Mouse (Mus musculus): Measurements from ENCODE around the gene Abcg8.

The Abcg8 gene

DNA sequence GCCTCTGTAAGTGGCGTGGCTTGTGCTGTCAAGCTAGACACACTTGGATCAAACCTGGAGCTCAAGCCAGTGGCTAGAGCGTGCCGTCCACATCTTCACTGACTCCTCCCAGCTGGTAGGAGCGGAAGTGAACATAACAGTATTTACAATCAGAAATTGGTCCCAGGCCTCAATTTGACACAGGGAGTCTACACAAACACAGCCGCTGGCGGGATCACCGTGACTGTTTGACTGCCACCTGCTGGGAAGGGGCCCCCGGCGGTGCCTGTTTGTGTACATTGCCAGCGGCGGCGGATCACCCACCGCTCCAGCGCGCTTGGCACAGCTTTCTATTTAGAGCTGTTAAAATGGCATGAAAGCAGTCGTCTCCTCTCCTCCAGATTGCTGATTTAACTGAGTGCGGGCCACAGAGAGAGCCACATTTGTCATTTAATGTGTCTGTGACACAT is 33.3 kb downstream of the Abcg8 start:
- DNase-seq (ENCODE audit: low spot score in 2 of 2) = no peak

DNA sequence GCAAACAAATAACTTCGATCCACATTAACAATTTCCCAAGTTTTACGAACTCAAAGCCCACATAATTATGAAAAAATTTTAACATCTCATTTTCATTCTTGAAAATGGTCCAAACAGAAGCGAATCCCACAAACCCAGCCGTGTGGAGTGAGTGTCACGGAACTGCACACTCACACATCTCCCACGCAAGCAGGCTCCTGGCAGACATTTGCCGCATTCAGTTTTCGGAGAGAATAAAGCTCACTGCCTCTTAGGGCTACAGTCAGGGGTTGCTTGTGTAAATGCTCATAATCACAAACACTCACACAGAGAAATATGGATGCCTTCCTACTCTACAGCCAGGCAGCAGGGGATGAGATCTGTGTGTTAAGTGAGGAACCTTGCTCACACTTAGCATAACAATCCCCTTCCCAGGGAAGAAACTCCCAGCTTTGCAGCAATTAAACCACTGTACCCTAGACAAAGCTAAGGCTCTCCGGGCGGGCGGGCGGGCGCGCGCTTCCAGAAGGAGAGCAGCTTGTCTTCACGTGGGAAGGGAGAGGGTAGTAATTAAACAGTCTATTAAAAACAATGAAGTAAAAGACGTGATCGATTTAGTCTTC is 37.6 kb downstream of the Abcg8 start:
- no peak for DNase-seq (ENCODE audit: low spot score in 2 of 2)

DNA sequence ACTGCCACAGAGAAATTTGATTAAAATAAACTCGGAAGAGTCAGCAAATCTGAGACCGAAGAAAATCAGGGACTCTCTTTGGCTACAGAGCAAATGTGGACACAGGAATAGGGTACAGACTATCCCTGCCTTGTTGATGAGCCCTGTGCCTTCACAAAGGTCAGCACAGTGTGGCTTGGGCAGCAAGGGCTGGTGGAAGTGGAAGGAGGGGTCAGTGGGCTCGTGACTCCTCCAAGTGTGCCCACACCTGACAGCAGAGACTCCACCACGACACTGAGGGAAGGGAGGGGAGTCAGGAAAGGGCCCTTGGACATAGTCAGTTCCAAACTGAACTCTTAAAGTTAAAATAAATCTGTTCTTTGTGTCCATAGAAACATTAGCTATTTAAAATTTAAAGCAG is 38.8 kb downstream of the Abcg8 start:
- no peak for DNase-seq (ENCODE audit: low spot score in 2 of 2)

DNA sequence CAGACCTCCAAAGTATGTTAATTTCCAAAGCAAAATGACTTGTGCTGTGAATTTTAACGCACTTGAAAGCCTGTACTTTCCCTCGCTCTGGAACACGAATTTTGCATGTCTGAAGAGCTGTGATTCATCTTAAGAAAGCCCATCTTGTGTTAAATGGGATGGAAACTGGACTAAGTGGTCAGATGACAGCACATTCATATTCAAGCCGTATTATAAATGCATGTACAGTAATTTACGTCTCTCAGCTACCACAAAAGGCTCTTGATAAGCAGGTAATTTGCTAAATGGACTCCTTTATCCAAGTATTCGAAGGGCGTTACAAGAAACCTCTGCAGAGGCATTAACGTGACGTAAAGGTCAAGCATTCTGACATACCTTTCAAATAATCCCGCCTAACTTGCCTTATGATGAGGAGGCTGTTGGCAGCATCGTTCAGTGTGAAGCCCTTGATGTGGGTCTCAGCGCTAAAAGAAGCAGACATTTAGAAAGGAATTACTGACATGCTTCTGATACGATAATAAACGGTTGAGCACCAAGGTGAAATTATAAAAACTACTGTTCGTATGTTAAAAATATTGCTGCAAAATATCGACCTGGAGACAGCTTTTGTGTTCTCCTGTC is 40.3 kb downstream of the Abcg8 start:
- DNase-seq (ENCODE audit: low spot score in 2 of 2) = no peak

DNA sequence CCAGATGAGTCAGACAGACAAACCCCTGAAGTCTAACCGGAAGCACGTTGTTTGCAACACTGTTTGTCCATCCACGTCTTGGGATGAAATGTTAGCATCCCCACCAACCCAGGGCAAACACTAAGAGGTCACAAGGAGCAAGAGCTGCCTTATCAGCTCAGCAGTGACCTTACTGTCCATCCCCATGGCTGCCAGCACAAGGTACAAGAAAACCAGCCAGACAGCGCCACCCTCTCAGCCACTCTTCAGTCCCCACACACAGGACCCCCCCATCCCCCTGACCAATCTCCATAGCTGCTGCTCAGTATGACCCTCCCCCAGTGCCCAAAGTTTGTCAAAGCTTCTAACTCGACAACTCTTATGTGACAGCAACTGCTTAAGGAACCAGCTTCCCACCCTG is 41.3 kb downstream of the Abcg8 start:
- DNase-seq (ENCODE audit: low spot score in 2 of 2) = no peak

DNA sequence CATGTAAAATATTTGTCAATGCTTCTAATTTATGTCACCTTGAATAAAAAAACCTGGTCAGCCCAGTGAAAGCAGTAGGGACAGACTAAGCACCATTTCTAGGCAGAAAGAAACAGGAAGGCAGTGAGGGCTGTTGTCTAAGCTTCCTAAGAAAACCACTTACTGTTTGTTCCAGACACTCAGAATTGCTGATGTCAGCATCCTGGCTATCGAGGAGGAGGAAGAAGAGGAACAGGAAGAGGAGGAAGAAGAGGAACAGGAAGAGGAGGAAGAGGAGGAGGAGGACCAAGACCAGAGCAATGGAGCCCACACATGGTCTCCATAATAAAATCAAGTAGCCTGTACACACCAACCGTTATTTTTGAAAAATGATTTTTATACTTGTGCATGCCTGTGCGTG is 43.0 kb downstream of the Abcg8 start:
- DNase-seq (ENCODE audit: low spot score in 2 of 2) = no peak

DNA sequence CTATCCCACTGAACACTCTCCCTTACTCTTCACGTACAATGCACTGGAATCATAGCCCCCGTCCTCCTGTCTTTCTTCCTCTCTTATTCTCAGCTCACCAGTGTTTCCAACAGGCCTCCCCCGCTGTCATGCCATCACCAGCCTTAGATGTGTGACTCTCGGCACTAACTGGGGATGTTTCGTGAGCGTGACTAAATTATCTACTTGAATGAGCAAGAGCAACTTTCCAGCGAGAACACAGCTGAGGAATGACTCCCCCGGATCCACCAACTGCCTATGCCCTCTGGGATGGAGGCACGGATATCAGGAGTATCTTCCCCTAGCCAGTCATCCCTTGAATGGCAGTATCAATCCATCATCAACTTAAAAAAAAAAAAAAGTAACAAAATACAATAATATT is 47.9 kb downstream of the Abcg8 start:
- DNase-seq (ENCODE audit: low spot score in 2 of 2) = no peak

DNA sequence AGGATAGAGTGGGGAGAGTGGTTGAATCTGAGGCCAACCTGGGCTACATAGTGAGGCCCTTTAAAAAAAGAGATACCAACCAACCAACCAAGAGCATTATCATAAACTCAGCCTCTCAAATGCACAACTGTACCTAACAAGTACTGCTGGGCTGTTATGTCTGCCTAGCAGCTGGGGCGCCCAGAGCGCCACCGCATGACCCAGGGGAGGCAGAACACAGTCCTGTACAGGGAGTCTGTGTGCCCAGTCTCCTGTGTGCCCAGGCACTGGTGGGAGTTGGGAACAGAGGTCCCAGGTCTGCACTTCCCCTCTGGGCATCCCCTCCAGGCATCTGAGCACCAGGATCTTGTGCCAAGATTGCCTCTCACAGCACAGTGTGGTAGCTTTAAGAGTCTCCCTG is 49.1 kb downstream of the Abcg8 start:
- no peak for DNase-seq (ENCODE audit: low spot score in 2 of 2)

DNA sequence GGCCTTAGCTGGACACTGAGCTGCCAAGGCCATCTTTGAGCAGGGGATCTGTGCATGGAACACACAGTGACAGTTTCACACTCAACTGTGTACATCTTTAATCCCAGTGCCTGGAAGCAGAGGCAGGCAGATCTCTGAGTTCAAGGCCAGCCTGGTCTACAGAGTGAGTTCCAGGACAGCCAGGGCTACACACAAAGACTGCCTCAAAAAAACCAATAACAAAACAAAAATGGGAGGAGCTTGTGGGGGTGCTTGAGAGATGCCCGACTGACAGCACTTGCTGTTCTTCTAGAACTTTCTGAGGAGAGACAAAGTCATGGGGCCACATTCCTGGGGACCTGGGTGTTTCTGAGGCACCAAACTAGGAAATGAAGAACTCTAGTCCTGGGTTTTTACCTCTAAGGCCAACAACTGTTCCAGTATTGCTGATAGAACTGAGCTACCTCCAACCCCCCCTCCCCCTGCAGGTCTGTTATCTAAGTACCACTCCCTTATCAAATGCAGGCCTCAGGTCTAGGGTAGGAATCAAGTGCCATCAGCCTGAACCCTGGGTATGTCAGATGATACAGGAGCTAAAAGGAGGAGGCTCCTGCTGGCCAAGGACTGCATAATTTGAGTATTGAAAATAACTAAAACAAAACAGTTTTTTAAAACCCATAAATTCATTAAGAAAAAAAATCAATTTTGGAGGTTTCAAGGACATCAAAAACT is 52.3 kb downstream of the Abcg8 start:
- no peak for DNase-seq (ENCODE audit: low spot score in 2 of 2)

DNA sequence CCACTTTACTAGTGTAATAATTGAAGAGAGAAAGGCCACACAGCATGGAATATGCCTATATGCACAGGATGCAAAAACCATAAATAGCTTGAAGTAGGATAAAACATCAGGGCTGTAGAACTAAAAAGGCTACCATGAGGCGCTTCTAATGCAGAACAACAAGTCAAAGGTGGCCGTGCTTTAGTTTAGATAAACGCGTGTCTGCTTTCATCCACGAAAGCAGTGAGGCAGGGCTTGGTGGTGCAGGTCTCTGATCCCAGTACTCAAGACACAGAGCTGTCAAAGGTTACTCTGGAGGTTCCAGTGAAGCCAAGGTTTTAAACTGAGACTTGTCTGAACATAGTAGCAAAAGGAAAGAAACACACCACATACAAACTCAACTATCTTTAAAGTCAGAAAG is 53.0 kb downstream of the Abcg8 start:
- no peak for DNase-seq (ENCODE audit: low spot score in 2 of 2)

DNA sequence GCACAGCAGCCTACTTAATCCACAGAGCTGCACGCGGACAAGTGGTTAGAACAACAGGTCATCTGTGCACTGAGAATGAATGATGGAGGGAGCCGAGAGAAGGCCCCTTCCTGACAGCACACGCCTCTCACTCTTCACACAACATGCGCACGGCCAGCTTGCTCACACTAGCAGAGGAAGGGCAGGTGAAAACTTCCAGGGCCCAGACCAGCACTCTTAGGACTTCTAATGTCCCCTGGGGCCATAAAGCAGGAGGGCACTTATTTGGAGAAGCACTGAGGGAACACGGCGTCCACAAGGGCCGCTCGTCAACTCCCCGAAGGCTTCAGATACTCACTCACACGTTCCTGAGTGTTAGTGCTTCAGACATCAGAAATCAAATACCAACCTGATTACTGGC is 55.3 kb downstream of the Abcg8 start:
- DNase-seq (ENCODE audit: low spot score in 2 of 2) = no peak

DNA sequence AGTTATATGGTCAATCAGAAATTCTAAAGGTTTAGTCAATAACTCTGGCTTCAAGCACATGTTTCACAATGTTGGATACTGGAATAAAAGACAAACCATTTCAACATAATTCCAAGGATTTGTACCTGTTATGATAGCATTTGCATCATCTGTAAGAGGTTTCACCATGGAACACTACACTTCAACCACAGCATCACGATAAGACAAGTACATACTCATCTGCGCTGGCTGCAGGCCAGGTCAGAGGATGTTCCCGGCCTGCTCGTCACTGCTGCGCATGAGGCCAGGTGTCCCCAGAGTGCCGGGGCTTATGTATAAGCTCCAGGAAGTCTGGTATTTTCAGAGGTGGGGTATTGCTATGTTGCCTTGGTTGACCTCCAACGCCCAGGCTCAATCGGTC is 56.5 kb downstream of the Abcg8 start:
- peak in 1 of 2 experiments; percentile 45 for DNase-seq (ENCODE audit: low spot score in 2 of 2)

DNA sequence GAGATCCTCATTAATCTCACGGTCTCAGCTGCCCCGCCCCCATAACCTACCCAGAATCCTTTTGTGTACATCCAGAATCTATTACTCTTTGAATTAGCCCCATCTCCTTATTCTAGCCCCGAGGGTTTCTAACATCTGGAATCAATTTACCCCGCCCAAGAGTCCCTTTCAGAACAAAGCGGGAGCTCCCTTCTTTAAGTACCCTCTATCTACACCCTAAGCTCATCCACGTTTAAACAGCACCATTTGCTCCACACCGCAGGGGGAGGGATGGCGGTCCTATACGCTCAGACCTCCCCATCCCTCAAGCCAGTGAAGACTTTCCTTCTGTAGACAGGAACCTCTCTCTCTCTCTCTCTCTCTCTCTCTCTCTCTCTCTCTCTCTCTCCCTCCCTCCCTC is 60.6 kb downstream of the Abcg8 start:
- DNase-seq (ENCODE audit: low spot score in 2 of 2) = no peak

DNA sequence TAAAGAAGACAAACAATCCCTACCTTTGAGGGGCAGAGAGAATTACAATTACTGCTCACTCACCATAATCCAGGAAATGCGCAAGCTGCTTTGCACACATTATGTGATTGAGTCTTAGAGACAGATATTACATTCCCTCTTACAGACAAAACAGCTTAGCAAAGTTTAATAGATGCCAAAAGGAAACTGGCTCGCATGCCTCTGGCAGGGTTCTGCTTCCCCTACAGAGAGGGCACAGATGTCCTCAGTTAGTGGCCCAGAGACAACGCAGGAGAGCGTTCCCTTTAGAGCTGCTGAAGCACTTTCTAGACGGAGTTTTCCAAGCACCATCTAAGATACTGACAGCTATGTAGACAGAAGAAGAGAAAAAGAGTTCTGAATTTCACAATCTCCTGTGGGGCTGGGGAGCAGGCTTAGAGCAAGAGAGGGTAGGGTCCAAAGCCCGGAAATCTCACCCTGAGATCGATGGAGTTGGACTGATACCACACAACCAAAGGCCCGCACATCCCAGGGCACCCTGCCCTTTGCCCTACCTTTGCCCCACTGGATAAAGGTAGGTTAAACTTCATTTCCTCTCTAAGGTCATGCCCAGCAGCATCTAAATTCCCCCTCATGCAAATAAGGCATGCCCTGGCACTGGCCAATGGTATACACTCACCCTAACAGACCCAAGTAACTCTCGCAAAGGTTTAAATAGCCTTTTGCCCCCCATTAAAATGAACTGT is 62.1 kb downstream of the Abcg8 start:
- DNase-seq (ENCODE audit: low spot score in 2 of 2) = no peak

DNA sequence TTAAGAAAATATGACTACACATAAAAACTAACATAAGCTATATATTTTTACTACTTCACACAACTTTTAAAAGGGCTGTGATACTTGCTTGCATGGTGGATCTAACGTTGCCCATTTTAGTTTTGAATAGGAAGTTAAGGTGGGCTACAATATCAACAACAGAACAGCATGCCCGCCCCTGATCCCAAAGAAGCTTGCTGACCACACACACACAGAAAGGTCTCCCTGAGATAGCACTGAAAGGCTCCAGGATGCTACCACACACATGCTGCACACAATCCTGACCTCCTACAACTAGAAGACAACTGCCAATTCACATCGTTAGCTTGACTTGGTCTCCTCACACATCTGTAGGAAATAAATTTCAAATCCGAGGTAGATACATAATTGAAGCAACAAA is 68.2 kb downstream of the Abcg8 start:
- DNase-seq (ENCODE audit: low spot score in 2 of 2) = no peak

DNA sequence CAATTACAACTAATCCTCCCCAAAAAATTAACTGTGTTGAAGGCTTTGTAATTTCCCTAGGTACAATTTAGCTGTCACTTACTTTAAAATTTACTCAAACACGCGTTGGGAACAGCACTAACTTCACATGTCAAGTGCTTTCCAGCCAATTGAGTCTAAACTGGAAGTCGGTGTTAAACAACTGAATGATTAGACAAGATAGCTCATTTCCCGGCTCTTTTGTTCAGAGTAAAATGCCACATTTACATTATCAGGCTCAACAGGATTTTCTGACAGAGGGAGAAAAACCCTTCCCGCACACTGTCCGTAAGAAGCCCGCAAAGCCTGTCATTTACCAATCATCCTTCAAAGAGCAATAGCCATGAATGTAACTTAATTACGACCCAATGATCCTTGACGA is 68.9 kb downstream of the Abcg8 start:
- DNase-seq (ENCODE audit: low spot score in 2 of 2) = no peak

DNA sequence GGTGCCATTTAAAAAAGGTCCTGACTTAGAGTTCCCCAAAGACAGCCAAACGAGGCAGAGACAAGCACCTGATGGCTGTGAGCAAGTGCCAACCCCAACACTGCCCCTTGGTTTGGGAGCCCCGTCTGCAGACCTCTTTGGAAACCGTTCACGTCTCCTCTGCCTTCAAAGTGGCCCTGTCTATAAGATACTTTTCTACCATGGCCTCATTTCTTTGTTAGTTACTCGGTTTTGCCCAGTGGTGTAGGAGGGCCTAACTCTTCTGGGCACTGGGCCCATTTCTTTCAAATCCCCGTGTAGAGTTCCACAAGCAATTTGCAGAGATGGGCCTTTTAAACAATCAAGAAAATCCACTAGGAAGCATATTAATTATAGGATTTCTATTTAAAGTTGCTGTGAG is 71.1 kb downstream of the Abcg8 start:
- DNase-seq (ENCODE audit: low spot score in 2 of 2) = no peak

DNA sequence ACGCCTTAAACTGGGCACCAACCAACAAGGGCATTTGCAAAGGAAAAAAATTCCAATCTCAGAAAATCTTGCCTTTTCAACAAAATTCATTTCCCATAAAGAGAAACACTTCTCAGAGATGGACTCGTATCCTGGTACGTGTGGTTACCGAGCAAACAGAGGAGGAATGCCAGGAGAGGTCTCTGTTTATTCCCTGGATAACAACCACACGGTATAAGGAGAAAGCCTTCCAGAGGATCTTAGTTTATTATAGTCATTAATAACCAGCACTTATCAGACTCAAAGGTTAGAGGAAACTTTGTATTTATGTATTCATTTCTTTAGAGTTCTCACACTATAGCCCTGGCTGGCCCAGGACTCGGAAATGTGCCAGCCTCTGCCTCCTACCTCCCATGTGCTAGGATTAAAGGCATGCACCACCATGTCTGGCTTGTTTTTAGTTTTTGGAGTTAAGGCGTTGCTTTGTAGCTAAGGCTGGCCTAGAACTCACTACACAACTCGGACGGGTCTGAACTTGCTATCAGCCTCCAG is 72.1 kb downstream of the Abcg8 start:
- no peak for DNase-seq (ENCODE audit: low spot score in 2 of 2)

DNA sequence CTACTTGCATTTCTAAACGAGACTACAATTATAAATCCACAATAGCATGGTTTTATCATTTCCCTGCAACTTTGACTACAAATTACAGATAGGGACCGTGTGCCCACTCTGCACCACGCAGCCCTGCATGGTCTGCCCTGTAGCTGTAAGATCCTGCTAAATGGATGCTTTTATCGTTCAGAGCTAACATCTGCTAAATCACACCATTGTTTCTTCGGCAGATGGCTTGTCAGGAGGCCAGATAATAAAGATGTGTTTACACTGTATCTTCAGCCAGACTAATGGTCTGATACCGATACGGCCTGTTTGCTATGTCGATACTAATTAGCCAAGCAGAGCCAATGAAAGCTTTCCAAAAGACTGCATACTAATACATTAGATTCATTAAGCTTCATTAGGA is 73.2 kb downstream of the Abcg8 start:
- DNase-seq (ENCODE audit: low spot score in 2 of 2) = no peak

Measured in spleen, postnatal 10 days (tissue).